Mouse (Mus musculus) stomach, embryonic 16.5 days (tissue): ENCODE data around the gene Fam189a1. TPM values are rescaled to one million over a fixed set of nuclear protein-coding genes. Genes with fewer than 3 reads are reported as not detected.

ENCODE experiments used
- ATAC-seq: fragments of 200-750 bp; cut with Nextera tagmentation; 2 replicates; pipeline ENCODE4 v1.8.0; 2017; ENCODE audit warnings: moderate number of reproducible peaks, moderate TSS enrichment; ENCODE audit not compliant: insufficient read depth, low FRiP score
- H3K27ac ChIP-seq: fragments of 300-500 bp; sonication (generic); 2 replicates; pipeline ENCODE4 v1.5.1; 2014; ENCODE audit warnings: low read length
- H3K27me3 ChIP-seq: fragments of 300-500 bp; sonication (generic); 2 replicates; pipeline ENCODE4 v1.6.1; 2014; ENCODE audit warnings: low read length, control low read depth, mixed read lengths; ENCODE audit not compliant: control insufficient read depth, insufficient read depth
- H3K36me3 ChIP-seq: fragments of 300-500 bp; sonication (generic); 2 replicates; pipeline ENCODE4 v1.6.1; 2014; ENCODE audit warnings: low read length; ENCODE audit not compliant: control insufficient read depth, insufficient read depth
- H3K4me1 ChIP-seq: fragments of 300-500 bp; sonication (generic); 2 replicates; pipeline ENCODE4 v1.6.1; 2014; ENCODE audit warnings: low read length, control low read depth, mixed read lengths; ENCODE audit not compliant: control insufficient read depth, insufficient read depth
- H3K4me2 ChIP-seq: fragments of 300-500 bp; sonication (generic); 2 replicates; pipeline ENCODE4 v1.6.1; 2014; ENCODE audit warnings: low read depth, low read length, mixed read lengths
- H3K4me3 ChIP-seq: fragments of 300-500 bp; sonication (generic); replicated peaks from 2 replicates; pipeline ENCODE4 v1.5.1; 2014; ENCODE audit warnings: mild to moderate bottlenecking, low read length
- H3K9ac ChIP-seq: fragments of 300-500 bp; sonication (generic); 2 replicates; pipeline ENCODE4 v1.6.1; 2014; ENCODE audit warnings: low read length
- H3K9me3 ChIP-seq: fragments of 300-500 bp; sonication (generic); replicated peaks from 2 replicates; pipeline ENCODE4 v1.6.1; 2016; ENCODE audit warnings: low read length, control low read depth; ENCODE audit not compliant: control insufficient read depth
- WGBS: fragments of 180-500 bp; shearing (Covaris S2); extraction: QIAGEN DNeasy Blood & Tissue Kit; methylation state at CpG from one replicate; pipeline ENCODE4 v1.1.7; 2014; 5-methylcytosine and 5-hydroxymethylcytosine counted together
- polyA plus RNA-seq: library from polyadenylated mRNA; unstranded; fragments of >200 nt; fragmentation: Nextera tagmentation; extraction: Ambion mirVana; gene quantifications from 2 replicates; pipeline ENCODE4 v1.2.1, GENCODE M21; 2015

The Fam189a1 gene
- polyA plus RNA-seq, 1 experiment from 2014 or later: 0.37 TPM

- H3K27me3 ChIP-seq: no peaks in the 10 kb centered on the region
- H3K4me2 ChIP-seq: no peak overlapping the region
- H3K27ac ChIP-seq: no peak overlapping the region
- WGBS: 72% methylated on average over 6 of the region's 6 CpGs
- no peak for ATAC-seq
- no peaks in the 10 kb centered on the region for H3K36me3 ChIP-seq
- no peaks in the 10 kb centered on the region for H3K9me3 ChIP-seq
- no peak overlapping the region for H3K4me3 ChIP-seq
- H3K9ac ChIP-seq: no peak overlapping the region
- H3K4me1 ChIP-seq: no peaks in the 10 kb centered on the region
Observed at GRCm38 (mm10) chr7:65085972-65086371, 70.4 kb downstream of the Fam189a1 start.

GRCm38 (mm10) chr7:65082778-65083091 is 73.6 kb downstream of the Fam189a1 start:
- no peak overlapping the region for H3K4me2 ChIP-seq
- H3K4me3 ChIP-seq: no peak overlapping the region
- no peak for ATAC-seq
- no peaks in the 10 kb centered on the region for H3K4me1 ChIP-seq
- no peak overlapping the region for H3K27ac ChIP-seq
- H3K27me3 ChIP-seq: no peaks in the 10 kb centered on the region
- H3K9me3 ChIP-seq: no peaks in the 10 kb centered on the region
- 42% methylated on average over 3 of the region's 3 CpGs for WGBS
- H3K36me3 ChIP-seq: no peaks in the 10 kb centered on the region
- no peak overlapping the region for H3K9ac ChIP-seq

GRCm38 (mm10) chr7:65081979-65082777 is 74.2 kb downstream of the Fam189a1 start:
- Histone ChIP-seq H3K4me2 (no peak overlapping the region), H3K27me3 (no peaks in the 10 kb centered on the region; the same call in 1 of the 2 replicates), H3K4me1 (no peaks in the 10 kb centered on the region), H3K9ac (no peak overlapping the region), H3K36me3 (no peaks in the 10 kb centered on the region), H3K9me3 (no peaks in the 10 kb centered on the region), H3K27ac (no peak overlapping the region), H3K4me3 (no peak overlapping the region)
- no peak for ATAC-seq
- WGBS: 40% methylated on average over 6 of the region's 6 CpGs

- no peaks in the 10 kb centered on the region; the same call in 1 of the 2 replicates for H3K27me3 ChIP-seq
- no peak overlapping the region for H3K9ac ChIP-seq
- H3K27ac ChIP-seq: no peak overlapping the region
- H3K9me3 ChIP-seq: no peaks in the 10 kb centered on the region; the same call in 1 of the 2 replicates
- H3K4me2 ChIP-seq: no peak overlapping the region
- no peak for ATAC-seq
- no peak overlapping the region for H3K4me3 ChIP-seq
- H3K4me1 ChIP-seq: no peaks in the 10 kb centered on the region
- WGBS: 87% methylated on average over 4 of the region's 4 CpGs
- H3K36me3 ChIP-seq: no peaks in the 10 kb centered on the region
Observed at GRCm38 (mm10) chr7:65076134-65076533, 80.2 kb downstream of the Fam189a1 start.

GRCm38 (mm10) chr7:65074194-65074593 is 82.2 kb downstream of the Fam189a1 start:
- Histone ChIP-seq H3K4me3 (no peak overlapping the region), H3K27ac (no peak overlapping the region), H3K9me3 (no peaks in the 10 kb centered on the region; the same call in 1 of the 2 replicates), H3K4me1 (no peaks in the 10 kb centered on the region), H3K27me3 (no peaks in the 10 kb centered on the region; the same call in 1 of the 2 replicates), H3K9ac (no peak overlapping the region), H3K36me3 (no peaks in the 10 kb centered on the region), H3K4me2 (no peak overlapping the region)
- WGBS: 45% methylated on average over 9 of the region's 9 CpGs
- no peak for ATAC-seq

- Histone ChIP-seq H3K9ac (no peak overlapping the region), H3K4me2 (no peak overlapping the region), H3K27ac (no peak overlapping the region), H3K4me1 (no peaks in the 10 kb centered on the region), H3K27me3 (no peaks in the 10 kb centered on the region; the same call in 1 of the 2 replicates), H3K9me3 (no peaks in the 10 kb centered on the region; the same call in 1 of the 2 replicates), H3K4me3 (no peak overlapping the region), H3K36me3 (no peaks in the 10 kb centered on the region)
- ATAC-seq: no peak
- 30% methylated on average over 6 of the region's 6 CpGs for whole genome bisulfite sequencing
Observed at GRCm38 (mm10) chr7:65073555-65073954, 82.8 kb downstream of the Fam189a1 start.

GRCm38 (mm10) chr7:65066211-65066610 is 90.2 kb downstream of the Fam189a1 start:
- no peak overlapping the region for H3K27ac ChIP-seq
- H3K27me3 ChIP-seq: no peaks in the 10 kb centered on the region
- ATAC-seq: no peak
- no peaks in the 10 kb centered on the region for H3K36me3 ChIP-seq
- no peaks in the 10 kb centered on the region for H3K4me1 ChIP-seq
- H3K4me3 ChIP-seq: no peak overlapping the region
- WGBS: 76% methylated on average over 7 of the region's 7 CpGs
- no peak overlapping the region for H3K9ac ChIP-seq
- H3K9me3 ChIP-seq: no peaks in the 10 kb centered on the region
- H3K4me2 ChIP-seq: no peak overlapping the region

- Histone ChIP-seq H3K4me2 (no peak overlapping the region), H3K27ac (no peak overlapping the region), H3K4me1 (no peaks in the 10 kb centered on the region), H3K9ac (no peak overlapping the region), H3K9me3 (no peaks in the 10 kb centered on the region), H3K36me3 (no peaks in the 10 kb centered on the region), H3K27me3 (no peaks in the 10 kb centered on the region), H3K4me3 (no peak overlapping the region)
- WGBS: 74% methylated on average over 7 of the region's 7 CpGs
- ATAC-seq: no peak
Observed at GRCm38 (mm10) chr7:65065457-65065856, 90.9 kb downstream of the Fam189a1 start.

GRCm38 (mm10) chr7:65064638-65065037 is 91.7 kb downstream of the Fam189a1 start:
- Histone ChIP-seq H3K4me1 (no peaks in the 10 kb centered on the region), H3K4me2 (no peak overlapping the region), H3K27ac (no peak overlapping the region), H3K9me3 (no peaks in the 10 kb centered on the region), H3K9ac (no peak overlapping the region), H3K36me3 (no peaks in the 10 kb centered on the region), H3K27me3 (no peaks in the 10 kb centered on the region), H3K4me3 (no peak overlapping the region)
- 49% methylated on average over 5 of the region's 5 CpGs for WGBS
- ATAC-seq: no peak
